Mouse (Mus musculus): ENCODE measurements around the gene Fam209. TPM values are rescaled to one million over a fixed set of nuclear protein-coding genes. Genes with fewer than 3 reads are reported as not detected.

Fam209 gene
- total RNA-seq, 4 experiments from 2014 or later = 1.0 TPM; not detected in 3

Other genes with a start within 250 kb of the Fam209 start
- gene Mc3r, start 224.0 kb upstream of the Fam209 start, total RNA-seq (2022) = not detected
- gene Fam210b, start 127.0 kb upstream of the Fam209 start, total RNA-seq (2022) = 1 to 10 TPM; 5.4 to 6.8 (median 6.1) TPM
- 10 to 100 TPM in 2 of 4 experiments, 1 to 10 TPM in 2; 6.3 to 16.2 (median 11.4) TPM for gene Aurka, start 102.0 kb upstream of the Fam209 start, total RNA-seq (2022)
- gene Cstf1, start 101.8 kb upstream of the Fam209 start, total RNA-seq (2022) = 10 to 100 TPM; 16.6 to 20.2 (median 19.3) TPM
- gene Cass4, start 78.7 kb upstream of the Fam209 start, total RNA-seq (2022) = under 1 TPM; 0.10 to 0.40 (median 0.21) TPM
- gene Rtf2, start 32.0 kb upstream of the Fam209 start, total RNA-seq (2022) = 10 to 100 TPM; 24.4 to 30.5 (median 27.4) TPM
- gene Gcnt7, start 13.9 kb upstream of the Fam209 start, total RNA-seq (2022) = not detected
- gene Tfap2c, start 77.1 kb downstream of the Fam209 start, total RNA-seq (2022) = not detected